Mouse (Mus musculus): Measurements from ENCODE around the gene Kcnk10.

Gene Kcnk10

DNA sequence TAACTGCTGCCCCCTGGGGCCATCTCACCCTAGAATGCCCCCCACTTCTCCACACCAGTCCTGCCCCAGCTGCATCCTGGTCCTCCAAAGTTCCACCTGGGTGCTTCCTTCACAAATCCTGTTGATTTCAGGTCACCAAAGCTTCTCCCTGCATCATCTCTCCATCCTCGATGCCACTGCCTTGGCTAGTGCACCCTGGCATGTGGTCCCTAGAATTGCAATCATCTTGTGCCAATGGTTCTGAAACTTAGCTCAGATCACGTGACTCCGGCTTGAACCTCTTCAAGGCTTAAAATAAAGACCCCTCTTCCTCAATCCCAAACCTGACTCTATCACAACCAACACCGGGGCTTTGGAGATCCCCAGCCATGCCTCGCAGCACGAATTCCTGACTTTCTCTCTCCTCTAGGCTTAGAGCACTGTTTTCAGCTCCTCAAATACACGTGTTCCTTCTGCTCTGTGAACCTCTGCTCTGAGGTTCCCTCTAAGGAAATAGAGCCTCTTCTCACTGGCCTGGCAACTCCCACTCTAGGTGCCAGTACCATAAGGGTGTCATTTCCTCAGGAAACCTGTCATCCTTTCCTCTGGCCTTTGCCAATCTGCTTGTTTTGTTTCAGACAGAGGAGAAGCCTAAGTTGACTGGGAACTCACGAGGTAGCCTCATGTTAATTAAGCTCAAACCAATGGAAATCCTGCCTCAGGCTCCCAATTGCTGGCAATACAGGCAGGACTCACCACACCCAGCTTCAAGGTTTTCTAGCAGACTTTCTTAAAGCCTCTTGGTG is 6.0 kb downstream of the Kcnk10 start:
- no peak for DNase-seq (ENCODE audit: low read depth)

DNA sequence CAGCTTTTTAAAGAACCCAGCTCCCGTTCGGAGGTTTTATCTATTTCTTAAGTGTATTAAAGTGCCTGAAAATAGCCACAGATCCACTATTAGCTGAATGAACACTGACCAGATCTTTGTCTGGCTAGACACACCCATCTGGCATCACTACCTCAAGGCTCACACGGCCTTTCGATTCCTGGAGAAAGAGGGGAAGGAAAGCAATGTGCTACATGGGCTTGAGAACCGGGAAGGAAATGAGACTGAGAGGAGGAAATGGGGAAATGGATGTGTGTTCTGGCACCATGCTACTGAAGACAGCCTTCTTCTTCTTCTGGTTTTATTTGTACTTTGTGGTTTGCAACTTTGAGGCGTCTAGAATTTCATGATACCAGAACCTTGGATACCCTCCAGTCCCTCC is 8.7 kb downstream of the Kcnk10 start:
- no peak for DNase-seq (ENCODE audit: low read depth)

- no peak for DNase-seq (ENCODE audit: low read depth)
Measured at GRCm38 (mm10) chr12:98567877-98568276, 10.2 kb downstream of the Kcnk10 start.

- DNase-seq (ENCODE audit: low read depth) = no peak
Measured at GRCm38 (mm10) chr12:98564383-98564782, 13.7 kb downstream of the Kcnk10 start.

DNA sequence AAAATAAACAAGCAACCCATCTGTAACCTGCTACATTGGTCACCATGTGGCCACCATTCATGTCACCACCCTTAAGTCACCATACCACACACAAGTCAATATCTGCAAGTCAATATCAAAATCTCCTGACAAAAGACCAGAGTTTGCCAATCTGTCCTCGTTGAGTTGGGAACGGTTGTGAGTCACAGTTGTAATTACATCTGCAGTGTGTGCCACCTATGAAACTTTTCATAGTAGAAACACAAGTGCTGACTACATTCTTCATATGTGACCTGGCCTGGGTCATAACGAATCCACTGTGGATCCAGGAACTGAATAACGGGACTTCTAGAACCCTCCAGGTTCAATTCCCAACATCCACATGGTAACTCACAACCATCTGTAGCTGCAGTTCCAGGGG is 14.8 kb downstream of the Kcnk10 start:
- no peak for DNase-seq (ENCODE audit: low read depth)

DNA sequence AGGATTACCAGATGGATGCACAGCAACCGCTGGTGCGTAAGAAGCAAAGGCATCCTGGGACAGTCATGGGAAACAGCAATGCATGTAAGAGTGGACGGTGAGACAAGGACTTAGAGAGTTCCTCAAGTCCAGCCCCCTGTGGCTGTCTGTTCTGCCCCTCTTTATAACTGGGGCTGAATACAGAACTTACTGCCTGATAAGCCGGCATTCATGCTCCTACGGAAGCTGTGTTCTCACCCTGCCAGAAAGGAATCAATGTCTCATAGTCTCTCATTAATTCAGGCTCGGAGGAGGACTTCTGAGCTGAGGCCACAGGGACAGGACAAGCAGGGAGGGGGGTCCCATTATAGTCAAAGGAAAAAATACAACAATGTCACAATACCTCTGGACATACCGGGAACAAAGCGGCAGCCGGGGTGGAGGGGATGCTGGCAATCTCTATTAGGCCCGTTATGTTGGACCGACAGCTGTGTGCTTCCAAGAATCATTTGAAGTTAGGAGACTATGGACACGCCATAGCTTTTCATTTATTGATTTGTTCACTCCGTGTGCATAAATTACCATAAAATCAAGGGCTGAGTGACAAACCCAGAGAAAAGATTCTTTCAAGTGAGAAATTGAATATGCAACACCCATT is 15.7 kb downstream of the Kcnk10 start:
- DNase-seq (ENCODE audit: low read depth) = no peak

- no peak for DNase-seq (ENCODE audit: low read depth)
Measured at GRCm38 (mm10) chr12:98560038-98560437, 18.1 kb downstream of the Kcnk10 start.

GRCm38 (mm10) chr12:98557013-98557677 is 21.0 kb downstream of the Kcnk10 start:
- no peak for DNase-seq (ENCODE audit: low read depth)

- no peak for DNase-seq (ENCODE audit: low read depth)
Measured at GRCm38 (mm10) chr12:98549981-98550380, 28.1 kb downstream of the Kcnk10 start.

DNA sequence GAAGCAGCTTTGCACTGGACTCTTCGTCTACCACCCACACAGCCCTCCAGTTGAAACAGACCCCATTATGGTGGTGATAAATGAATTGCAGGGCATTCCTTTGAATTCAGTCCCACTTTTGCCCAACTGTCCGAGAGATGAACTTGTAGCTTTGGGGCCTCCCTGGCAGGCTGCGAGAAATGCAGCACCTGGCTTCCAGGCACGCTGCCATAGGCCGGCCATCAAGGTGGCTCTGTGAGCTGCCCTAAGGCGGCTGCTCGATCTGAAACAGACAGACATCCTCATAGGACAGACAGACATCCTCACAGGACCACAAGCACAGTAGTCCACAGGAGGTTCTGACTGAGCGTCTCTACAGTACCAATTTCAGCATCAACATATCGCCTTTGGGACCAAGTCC is 30.0 kb downstream of the Kcnk10 start:
- DNase-seq (ENCODE audit: low read depth) = no peak

- no peak for DNase-seq (ENCODE audit: low read depth)
Measured at GRCm38 (mm10) chr12:98545875-98546274, 32.2 kb downstream of the Kcnk10 start.

- no peak for DNase-seq (ENCODE audit: low read depth)
Measured at GRCm38 (mm10) chr12:98545251-98545560, 32.9 kb downstream of the Kcnk10 start.

DNA sequence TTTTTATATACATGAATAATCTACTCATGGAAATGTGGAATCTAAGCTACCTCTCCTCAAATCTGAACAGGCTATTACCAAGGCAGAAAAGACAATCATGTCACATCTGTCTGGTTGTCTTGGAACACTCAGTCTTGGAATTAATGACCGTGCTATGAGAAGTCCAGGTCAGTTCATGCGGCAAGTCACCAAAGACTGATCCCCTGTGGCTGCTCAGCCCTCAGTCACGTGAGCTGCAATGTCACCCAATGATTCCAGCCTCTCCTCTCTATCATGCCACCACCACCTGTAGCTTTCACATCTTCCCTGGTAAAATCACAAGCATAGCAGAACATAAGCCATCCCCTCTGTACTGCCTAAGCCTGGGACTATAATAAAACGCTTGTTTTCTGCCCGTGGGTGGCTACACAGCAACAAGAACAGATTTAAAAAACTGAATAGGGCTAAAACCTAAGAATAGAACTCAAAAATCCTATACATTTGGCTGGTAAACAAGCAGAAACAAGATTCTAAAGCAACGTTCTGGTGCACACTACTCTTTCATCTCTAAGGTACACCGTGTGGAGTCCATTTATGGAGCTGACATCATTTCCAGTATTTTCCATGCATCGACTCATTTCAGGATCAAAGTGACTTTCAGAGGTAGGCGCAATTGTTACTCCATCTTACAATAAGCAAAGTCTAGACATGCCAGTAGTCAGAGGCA is 33.4 kb downstream of the Kcnk10 start:
- no peak for DNase-seq (ENCODE audit: low read depth)

DNA sequence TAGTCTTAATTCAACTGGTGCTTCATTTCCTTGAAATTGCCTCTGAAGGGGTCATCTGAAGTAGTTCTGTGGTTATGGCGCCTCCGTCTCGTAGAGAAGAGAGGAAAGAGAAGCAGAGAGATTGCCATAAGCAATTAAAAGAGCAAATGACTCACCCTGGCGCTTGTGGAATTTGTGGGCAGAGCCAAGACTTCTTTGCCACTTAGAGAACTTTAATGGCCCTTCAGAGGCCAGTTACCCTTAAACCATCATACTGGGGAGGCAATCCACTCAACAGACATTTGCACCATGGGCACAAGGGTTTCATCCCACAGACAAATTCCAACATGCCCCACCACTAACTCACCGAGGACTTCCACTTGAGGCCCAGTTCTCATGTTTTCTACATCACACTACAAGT is 41.4 kb downstream of the Kcnk10 start:
- no peak for DNase-seq (ENCODE audit: low read depth)

GRCm38 (mm10) chr12:98536036-98536435 is 42.1 kb downstream of the Kcnk10 start:
- no peak for DNase-seq (ENCODE audit: low read depth)

DNA sequence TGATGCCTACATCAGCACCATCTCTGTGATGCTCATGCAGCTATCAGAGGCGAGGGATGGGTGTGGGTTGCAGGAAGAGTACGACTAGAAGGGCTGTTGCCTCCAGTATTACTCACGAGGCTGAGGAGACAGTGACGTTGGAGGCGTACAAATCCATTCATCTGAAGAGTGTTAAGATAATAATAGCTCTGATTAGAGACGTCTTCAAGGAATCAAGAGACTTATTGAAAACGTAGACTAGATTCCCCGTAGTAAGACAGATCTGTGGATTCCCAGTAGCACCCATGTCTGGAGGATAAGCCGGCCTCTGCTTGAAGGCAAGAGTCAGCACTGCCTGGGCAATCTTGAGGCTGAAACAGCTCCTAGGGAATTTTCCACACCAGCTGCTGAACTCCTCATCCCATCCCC is 42.6 kb downstream of the Kcnk10 start:
- DNase-seq (ENCODE audit: low read depth) = no peak

DNA sequence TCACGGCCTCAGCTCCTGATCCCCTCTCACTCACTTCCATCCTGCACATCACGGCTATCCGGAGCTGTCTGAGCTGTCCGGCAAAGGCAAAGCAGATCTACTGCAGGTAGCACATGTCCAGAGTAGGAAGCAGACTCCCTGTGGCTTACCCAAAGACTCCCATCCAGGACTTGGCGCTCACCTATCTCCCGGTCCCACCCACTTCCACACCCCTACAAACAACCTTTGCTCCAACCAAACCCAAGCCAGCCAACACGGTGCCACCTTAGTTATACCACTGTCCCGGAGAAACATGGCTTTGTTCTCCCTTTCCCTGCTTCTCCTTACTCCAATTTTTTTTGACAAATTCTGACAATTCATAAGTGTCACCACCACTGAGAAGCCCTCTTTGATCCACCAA is 49.5 kb downstream of the Kcnk10 start:
- DNase-seq (ENCODE audit: low read depth) = no peak

GRCm38 (mm10) chr12:98525361-98525760 is 52.7 kb downstream of the Kcnk10 start:
- no peak for DNase-seq (ENCODE audit: low read depth)

DNA sequence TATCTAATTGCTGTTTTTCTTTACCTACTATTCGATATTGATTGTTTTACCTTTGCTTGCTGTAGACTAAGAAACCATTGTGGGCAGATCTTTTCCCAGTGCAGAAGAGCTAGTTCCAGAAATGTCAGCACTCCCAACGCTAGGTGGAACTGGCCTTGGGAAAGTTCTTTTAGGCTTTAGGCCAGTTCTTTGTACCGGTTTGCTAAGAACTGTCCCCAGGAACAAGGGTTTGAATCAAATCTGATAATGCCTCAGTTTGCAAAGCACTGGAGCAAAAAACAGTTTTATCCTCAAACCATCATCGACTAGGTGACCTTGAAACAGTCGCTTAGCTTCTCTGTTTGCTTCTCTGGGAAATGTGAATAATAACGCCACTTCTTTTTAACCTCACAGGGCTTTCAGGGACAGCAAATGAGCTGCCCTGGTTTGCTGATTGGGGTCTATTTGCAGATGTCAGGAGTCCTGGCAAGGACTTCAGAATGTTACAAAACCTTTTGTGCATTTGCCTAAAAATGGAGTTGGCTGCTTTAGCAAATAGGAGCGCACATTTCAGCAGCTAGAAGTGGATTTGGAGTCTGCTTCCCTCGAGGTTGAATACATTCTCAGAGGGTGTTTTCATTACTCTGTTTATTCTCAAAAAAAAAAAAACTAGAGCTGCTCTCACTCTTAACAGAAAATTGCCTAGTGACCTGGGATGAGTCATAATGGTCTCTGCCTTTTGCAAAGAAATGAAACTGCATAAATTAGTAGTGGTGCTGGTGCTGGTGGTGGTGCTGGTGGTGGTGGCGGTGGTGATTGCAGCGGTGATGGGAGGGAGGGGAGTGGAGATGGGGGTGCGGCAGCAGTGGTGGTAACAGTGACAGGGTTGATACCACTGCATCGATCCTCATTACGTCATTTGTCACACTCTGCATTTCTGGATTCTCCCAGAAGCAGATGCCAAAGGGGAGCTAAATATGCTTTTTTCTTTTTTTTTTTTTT is 53.5 kb downstream of the Kcnk10 start:
- DNase-seq (ENCODE audit: low read depth) = no peak

- no peak for DNase-seq (ENCODE audit: low read depth)
Measured at GRCm38 (mm10) chr12:98521311-98521710, 56.8 kb downstream of the Kcnk10 start.

DNA sequence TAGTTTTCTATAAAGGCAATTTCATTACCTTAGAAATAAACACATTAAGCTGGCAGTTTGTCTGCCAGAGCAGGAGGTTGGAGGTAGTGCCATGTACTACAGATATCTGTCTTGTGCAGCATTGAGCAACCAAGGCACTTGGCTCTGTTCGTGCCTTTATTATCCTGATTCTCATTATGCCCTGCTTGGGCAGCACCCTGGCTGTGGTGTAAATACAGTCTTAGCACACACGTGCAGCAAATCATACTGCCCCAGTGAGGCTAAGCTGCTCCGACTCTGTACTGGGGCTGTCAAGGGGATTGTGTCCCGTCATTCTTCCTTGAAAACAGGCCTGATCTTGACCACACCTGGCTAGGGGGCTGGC is 57.6 kb downstream of the Kcnk10 start:
- DNase-seq (ENCODE audit: low read depth) = no peak

Measured in naive thymus-derived CD4-positive, alpha-beta T cell, adult 2 months (primary cell).